Mouse (Mus musculus): ENCODE results near the gene Cdyl. TPM values are rescaled to one million over a fixed set of nuclear protein-coding genes. Genes with fewer than 3 reads are reported as not detected.

Gene Cdyl
- total RNA-seq, 2 experiments from 2014 or later, result 23.3 to 26.8 TPM

DNA sequence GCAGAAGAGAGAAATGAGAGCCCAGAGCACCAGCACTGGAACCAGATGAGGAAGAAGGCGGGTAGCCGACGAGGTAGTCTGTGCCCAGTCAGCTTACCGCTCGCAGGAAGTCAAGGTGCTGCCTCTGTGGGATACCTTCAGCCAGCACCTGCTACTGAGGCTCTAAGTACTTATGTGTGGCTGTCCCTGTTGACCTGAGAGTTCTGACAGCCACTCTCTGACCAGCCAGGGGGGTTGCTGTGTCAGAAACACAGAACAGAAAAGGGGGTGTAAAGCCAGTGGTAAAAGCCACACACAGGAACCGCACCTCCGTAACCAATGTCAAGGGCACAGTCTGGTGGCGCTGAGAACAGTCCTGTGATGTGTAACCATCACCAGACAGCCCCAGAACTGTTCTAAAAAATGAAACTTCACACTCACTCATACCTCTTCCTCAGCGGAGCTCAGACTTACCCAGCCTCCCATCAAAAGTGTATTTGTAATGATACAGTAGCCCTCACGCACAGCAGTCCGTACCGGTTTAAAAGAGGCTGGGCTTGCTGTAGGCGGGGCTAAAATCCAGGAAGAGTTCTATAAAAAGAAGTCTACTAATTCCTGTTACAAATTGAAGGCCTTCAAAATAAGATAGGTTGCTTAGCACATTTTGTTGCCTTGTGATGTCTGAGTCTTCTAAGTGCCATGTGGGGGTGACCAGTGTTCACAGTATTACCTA is 138.3 kb downstream of the Cdyl start:
- DNase-seq (ENCODE audit: low spot score in 2 of 2), result no peak

DNA sequence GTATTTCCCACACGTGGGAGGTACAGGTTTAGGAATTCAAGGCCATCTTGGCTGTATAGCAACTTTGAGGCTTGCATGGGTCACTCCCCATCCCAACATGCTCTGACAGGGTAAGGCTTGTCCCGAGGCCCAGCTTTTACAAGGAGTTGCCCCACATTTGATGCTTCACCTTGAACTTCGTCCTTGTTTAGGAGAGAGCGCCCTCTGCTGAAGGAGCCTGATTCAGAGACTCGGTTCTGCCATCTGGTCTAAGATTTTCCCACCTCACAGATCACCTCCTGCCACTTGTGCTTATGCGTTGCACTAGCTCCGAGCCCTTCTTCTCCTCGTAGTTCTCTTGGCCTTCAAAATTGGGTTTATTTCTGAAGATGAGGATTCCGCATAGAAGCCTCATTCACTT is 139.0 kb downstream of the Cdyl start:
- no peak for DNase-seq (ENCODE audit: low spot score in 2 of 2)

DNA sequence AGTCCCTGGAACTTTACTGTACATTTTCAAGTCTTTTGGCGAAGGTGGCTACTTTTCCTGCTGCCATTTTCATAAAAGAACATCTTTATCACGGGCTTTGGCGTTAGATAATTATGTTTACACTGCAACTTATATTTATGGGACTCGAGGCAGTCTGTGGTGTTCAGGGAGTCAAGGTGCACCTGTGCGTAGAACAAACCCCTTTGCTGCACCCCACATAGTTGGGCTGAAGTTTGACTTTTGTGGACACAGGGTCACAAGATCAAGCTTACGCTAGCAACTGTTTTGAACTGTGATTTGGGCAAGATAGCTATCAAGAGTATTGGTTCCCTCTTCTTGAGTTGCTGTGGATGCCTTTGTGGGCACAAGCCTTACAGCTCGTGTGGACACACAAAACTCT is 140.6 kb downstream of the Cdyl start:
- DNase-seq (ENCODE audit: low spot score in 2 of 2), result no peak

DNA sequence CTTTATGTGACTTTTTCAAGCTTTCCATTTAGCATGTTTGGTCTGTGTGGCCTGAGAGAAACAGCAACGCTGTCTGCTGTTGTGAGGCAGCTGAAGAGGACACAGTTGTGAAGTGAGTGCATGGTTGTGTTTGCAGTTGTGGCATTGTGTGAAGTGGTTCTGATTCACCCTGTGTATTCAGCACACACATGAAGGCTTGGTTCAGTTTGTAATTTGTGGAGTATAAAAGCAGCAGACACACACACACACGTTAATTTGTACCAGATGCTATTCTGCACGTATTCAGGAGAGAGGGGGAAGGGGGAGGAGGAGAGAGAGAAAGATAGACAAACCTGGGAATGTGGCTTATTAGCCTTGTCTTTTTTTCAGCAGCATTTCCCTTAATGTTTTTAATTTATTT is 146.1 kb downstream of the Cdyl start:
- no peak for DNase-seq (ENCODE audit: low spot score in 2 of 2)

DNA sequence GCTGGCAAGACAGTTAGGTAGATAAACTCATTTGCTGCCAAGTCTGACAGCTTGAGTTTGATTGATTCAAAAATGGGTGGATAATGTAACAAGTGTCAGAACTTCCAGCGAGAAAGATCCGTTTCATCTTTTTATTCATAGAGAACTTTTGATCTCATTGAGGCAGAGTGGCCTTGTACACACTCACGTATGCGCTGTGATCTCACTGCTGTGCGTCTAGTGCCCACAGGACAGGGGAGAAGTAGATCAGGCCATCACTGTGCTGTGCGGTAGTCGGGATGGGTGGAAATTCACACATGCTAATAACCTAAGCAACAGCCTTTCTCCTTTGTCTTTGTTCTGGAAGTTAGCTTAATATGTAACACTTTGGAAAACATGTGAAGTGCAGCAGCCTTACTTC is 146.5 kb downstream of the Cdyl start:
- DNase-seq (ENCODE audit: low spot score in 2 of 2), result no peak

DNA sequence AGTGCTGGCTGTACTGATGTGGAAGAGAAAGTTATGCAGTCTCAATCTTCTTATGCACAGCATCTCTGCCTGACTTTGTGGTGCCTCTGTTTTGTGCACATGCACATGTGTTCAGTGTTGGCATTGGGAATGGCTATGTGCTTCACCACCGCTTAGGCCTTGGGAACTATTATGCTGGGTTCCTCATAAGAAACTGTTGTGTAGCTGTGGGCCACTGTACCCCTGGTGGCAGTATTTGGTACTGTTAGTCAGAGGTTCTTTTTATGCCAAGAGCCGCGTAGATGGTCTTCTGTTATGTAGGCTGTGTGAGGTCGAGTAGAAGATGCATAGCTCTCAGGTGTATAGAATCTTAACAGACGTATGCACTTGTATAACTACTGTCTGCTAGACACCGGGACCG is 147.4 kb downstream of the Cdyl start:
- no peak for DNase-seq (ENCODE audit: low spot score in 2 of 2)

DNA sequence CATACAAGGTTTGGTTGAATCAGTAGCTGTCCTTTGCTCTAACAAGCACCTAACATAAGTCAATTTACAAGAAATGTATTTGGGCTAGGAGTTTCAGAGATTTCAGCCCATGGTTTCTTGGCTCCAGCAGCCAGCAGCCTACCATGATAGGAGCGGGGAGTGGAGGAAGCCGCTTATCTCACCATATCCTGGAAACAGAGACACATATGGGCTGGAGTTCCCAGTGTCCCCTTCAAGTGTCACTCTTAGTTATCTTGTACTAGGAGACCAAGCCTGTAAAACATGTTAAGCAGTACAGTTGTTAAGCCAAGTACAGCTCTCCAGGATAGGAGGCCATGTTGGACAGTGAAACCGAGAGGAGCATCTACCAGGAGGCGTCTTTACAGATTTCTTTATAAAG is 147.9 kb downstream of the Cdyl start:
- no peak for DNase-seq (ENCODE audit: low spot score in 2 of 2)

DNA sequence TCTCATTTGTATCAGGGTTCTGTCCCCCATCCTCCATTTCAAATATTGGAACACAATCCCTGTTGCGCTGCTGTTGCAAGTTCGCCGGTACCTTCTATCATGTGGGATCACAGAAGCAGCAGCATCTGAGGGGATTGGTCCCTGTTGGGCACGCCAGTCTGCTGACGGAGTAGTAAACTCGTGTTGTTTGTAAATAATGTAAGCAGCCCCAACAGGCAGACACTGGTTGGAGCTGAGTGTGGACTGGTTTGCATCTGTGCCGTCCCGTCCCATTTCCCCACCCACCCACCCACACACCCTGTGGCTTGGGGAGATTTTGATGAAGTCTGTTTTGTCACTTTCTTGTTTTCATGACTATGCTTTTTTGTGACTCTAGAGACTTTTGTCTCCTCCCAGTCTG is 148.3 kb downstream of the Cdyl start:
- no peak for DNase-seq (ENCODE audit: low spot score in 2 of 2)

DNA sequence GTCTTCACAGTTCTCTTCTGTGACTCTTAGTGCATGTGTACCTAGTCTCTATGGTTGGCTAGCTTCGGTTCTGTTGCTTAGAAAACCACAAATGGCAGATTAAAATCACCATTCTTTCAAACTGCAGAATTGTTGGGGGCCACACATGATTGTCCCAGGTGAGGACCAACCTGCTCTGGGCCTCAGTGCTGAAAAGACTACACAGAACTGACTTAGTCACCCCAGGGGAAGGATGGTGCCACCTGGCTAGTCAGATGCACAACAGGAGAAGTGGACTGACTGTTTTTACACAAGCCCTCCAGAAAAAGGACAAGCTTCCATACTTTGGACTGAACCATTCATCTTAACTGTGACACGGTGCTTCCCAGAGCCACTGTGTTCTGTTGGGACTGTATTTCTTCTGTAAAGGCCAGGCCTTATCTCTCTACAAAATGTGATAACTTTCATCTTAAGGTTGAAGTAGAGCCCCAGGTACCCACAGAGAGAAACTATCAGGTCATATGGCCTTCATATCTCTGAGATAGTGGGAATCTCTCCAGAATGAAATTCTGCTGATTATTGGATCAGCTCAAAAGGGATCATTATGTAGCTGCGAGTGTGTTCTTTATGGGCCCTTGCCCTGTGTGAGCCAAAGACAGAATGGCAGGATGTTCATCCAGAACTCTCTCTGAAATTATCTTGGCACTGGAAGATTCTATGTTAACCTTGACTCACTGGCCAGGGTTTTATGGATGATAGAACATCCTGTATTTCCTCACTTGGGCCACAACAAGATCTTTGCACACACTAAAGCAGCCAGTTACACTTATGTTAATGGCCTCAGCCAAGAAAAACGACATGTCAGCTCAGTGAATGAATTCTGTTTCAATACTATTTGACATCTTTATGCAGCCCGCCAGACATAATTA is 149.9 kb downstream of the Cdyl start:
- no peak for DNase-seq (ENCODE audit: low spot score in 2 of 2)

DNA sequence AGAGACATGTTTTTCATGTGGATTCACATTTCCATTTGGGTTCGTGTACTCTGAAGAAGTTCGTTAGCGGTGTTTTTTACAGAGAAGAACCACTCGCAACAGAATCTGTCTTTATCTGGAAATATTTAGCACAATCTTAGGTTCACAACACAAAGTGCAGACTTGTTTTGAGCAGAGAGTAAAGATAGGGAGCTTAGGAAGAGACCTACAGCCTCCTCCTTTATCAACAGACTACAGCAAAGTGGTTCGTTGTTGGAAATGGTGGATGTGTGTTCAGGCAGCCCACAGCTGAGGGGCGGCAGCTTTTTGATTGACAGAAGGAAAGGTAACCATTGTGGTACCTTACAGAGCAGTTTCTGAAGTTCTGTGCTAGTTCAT is 150.5 kb downstream of the Cdyl start:
- no peak for DNase-seq (ENCODE audit: low spot score in 2 of 2)

DNA sequence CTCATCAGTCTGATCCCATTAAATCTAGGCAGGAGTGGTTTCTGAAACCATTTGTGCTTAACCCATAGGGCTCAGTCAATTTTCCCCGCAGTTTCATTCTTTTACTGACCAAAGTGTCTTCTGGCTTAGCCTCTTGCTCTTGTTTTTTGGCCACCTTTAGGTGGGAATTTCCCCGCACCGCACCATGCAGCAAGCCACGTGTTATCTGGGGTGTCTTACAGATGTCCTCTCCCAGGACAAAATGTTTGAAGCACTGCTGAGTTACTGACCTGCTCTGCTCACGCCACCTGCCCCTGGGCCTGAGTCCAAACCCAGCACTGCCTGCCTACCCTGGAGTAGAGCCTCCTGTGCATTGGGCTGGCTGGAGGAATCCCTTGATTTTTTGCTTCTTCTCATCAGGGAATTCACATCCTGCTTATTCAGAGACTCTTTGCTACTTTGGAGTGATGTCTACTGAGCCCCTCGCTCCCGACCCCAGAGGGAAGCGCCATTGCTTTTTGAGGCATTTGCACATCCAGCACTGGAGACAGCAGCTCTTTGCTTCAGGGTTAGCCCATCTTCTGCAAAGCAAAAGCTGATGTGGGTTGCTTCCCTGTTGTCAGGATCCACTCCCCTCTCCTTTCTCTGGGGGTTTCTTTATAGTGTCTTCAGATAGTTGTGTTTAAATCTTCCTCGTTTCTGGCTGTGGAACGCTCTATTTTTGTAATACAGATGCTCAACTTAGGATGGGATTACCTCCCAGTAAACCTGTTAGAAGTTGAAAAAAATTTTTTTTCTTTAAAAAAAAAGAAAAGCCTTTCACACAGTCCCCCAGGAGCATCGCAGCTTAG is 151.9 kb downstream of the Cdyl start:
- DNase-seq (ENCODE audit: low spot score in 2 of 2), result no peak

DNA sequence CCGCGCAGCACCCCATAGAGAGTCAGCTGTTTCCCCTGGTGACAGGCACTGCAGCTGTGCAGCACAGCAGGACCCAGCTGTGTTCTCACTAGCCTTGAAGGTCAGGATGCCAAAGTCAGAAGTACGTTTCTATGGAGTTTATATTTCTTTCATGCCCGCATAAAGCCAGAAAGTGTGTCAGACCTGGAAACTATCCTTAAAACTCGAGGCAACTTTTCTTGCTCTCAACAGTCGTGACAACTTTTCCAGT is 152.5 kb downstream of the Cdyl start:
- DNase-seq (ENCODE audit: low spot score in 2 of 2), result no peak

DNA sequence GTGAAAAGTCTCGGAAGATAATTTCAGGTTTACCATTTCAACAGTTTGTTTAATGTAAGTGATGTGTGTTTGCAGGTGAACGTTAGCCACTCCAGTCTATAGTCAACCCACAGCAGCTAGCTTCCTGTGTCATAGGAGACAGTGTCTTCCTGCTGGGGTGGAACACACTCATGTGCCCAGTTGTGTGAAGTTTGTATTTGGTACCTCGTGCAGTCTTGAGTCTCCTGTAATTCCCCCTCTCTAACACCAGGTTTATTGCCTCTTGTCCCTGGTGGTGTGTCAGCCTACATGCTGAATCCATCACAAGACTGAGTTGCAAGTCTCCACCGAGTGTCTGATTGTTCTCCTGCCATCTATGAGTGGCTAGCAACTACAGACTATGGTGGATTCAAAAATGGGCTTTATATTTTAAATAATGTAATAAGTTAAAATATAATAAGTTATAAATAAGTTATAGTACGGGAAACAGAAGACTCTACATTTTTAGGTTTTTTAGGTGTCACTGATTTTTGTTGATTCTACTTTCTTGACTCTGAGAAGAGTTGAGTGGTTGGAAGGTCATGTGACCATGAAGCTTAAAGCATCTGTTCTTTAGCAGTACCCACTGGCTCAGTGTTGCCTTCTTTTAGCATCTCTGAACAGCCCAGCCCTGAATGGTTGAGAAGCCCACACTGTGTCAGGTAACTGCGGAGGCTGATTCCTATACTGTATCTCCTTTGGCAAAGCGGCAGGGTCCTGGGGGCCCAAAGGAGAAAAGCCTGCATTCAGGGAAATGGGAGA is 153.9 kb downstream of the Cdyl start:
- no peak for DNase-seq (ENCODE audit: low spot score in 2 of 2)

DNA sequence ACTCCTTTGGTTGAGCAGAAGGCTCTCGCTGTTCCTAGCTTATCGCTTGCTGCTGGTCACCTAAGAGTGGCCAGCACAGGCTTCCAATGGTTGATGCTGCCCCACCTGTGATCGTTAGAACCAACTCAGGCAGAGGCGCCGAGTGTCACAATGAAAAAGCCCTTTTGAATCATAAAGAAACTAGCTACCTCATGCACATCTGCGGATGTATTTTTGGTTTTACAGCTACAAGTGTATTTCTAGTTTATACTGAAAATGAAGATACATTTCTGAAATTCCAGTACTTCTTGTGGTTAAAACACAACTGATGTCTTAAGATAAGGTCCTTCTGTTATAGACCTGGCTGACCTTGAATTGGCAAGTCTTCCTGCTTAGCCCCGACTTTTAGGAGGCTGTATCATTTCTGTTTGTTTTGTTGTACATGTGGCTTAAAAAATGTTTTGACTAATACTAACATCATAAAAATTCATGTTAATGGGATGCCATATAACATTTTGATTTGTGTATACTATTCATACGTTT is 155.6 kb downstream of the Cdyl start:
- DNase-seq (ENCODE audit: low spot score in 2 of 2), result no peak

DNA sequence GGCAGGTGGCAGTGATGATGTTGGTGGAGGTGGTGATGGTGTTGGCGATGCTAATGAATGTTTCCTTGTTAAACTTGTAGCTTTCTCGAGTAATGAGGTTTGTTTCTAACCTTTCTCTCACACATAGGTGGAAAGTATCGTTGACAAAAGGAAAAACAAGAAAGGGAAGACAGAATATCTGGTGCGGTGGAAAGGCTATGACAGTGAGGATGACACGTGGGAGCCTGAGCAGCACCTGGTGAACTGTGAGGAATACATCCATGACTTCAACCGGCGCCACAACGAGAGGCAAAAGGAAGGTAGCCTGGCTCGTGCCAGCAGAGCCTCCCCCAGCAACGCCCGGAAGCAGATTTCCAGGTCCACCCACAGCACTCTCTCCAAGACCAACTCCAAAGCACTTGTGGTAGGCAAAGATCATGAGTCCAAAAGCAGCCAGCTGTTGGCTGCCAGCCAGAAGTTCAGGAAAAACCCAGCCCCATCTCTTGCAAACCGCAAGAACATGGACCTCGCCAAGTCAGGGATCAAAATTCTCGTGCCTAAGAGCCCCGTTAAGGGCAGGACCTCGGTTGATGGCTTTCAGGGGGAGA is 156.2 kb downstream of the Cdyl start:
- DNase-seq (ENCODE audit: low spot score in 2 of 2), result peak in 1 of 2 experiments; percentile 20

DNA sequence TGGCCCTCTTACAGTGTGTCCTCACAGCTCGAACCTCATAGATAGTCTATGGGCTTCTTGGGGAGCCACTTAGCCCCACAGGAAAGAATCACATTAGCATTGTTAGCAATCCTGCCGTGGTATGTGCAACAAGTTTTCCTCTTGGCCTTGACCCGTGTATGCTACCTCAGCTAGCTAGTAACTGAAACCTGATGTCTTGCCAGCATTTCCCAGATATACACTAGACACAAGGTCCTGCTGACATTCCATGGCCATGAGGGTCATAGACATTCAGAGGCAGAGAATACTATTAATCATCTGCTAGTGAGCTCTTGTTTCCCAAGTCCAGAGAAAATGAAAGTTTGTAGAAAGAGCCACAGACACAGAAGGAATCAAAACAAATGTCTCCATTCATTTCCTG is 158.0 kb downstream of the Cdyl start:
- no peak for DNase-seq (ENCODE audit: low spot score in 2 of 2)

DNA sequence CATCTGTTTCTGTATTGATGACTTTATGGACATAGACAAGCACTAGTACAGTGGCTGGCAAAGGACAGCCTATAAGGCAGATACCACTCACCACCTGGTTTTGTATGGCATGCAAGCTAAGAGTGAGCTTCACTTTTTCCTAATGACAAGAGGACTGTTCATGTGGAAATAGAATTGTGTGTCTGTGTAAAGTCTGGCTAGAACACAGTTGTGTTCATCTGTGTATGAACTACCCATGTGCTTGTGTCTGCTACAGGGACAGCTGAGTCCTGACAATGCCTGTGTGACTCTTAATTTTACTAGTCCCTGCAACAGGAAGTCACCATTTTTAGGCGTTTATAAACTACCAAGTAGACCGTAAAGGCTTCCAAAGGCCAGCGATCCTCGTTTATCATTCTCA is 158.4 kb downstream of the Cdyl start:
- no peak for DNase-seq (ENCODE audit: low spot score in 2 of 2)

DNA sequence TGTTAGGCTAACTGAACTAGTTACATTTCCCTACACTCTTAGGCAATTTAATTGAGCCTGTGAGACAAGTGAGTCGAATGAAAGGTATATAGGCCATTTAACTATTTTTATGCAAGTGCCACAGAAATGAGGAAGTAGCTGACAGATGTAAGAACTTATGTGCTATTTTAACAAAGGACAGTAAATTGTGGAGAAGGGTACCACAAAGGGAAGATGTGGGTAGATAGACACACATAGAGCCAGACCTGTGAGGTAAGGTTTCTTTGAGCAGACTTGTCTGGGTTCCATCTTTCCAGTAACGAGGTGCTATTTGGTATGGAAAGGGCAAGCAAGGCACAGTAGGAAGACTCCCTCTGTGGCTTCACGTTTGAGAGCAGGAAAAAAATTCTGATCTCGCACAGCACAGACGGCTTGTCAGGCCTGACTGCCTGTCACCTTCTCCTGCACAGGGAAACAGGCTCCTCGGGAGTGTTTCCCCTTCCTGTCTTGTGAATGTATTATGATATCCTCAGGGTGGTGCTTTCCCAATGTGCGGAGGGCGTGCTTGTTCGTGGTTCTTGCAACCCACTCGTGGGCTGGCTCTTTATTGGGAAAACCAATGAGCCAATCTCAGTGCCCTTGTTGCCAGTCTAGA is 162.3 kb downstream of the Cdyl start:
- DNase-seq (ENCODE audit: low spot score in 2 of 2), result no peak

DNA sequence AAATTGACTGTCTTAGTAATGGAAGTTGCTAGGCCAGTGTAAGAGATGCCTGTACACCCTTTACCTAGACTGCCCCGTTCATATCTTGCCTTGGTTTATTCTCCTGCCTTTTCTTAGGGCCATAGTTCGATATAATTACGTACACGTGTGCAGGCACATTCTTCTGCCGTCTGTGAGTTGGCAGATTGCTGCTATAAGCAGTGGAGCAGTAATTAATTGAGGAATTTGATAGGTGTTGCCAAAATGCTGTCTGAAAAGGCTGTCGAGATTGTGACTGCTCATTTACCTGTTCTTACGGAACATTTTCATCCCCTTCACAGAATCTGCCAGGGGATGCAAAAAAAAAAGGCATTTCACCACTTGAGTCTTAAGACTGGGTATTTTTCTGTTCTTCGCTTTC is 163.2 kb downstream of the Cdyl start:
- no peak for DNase-seq (ENCODE audit: low spot score in 2 of 2)

DNA sequence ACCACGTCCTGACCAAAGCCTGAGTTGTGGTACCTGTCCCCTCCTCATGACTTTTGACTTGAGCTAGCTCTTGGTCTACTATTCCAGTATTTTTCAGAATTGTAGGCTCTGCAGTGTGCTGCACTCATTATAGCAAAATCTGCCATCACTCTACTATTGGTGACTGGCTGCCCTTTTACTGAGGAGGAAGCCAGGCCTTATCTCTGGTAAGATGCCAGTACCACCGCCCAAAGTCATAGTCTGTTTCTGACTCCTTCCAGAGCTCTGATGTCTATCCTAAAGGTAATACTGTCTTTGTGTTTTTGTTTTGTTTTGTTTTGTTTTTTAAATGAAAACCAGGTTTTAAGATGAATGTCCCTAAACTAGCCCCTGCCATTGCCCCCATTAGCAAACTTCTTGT is 166.0 kb downstream of the Cdyl start:
- no peak for DNase-seq (ENCODE audit: low spot score in 2 of 2)
